Mouse (Mus musculus): Measurements from ENCODE around the gene Sdad1.

Gene Sdad1

DNA sequence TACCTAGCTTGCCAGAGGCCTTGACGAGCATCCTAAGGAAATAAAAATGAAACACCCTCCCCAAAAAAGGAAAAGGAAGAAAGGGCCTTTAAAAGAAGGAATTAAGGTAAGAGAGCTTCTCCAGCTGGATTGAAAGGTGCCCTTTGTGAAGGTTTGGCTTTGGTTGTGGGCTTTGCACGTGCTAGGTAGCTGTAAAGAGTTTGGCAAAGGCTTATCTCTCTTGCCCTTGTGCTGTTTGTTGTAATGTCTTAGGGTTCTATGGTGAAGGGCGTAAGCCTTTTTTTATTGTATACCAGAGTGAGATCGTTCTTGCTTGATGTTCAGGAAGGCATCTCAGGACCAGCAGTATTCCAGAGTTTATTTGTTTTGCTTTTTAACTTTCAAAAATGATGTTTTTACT is 30.3 kb upstream of the Sdad1 start:
- Histone ChIP-seq H3K4me1 (replicated peaks; ENCODE audit: low read depth, low read length) (no peaks in the 10 kb centered on the region), H3K36me3 (ENCODE audit: insufficient read depth, low read length) (no peaks in the 10 kb centered on the region), H3K4me3 (replicated peaks; ENCODE audit: low read length) (no peak overlapping the region), H3K27me3 (ENCODE audit: insufficient read depth, low read length) (peaks cover 15% of the 10 kb centered on the region), H3K9me3 (ENCODE audit: low read length) (no peaks in the 10 kb centered on the region)
- TF ChIP-seq NANOG (IDR thresholded peaks at IDR 0.05; ENCODE audit: borderline replicate concordance, low read length), result no peak
- no peak for TF ChIP-seq CTCF (conservative IDR thresholded peaks at IDR 0.05; ENCODE audit: low read length)
- no peak for TF ChIP-seq POU5F1 (IDR thresholded peaks at IDR 0.05; ENCODE audit: borderline replicate concordance, low read length)

DNA sequence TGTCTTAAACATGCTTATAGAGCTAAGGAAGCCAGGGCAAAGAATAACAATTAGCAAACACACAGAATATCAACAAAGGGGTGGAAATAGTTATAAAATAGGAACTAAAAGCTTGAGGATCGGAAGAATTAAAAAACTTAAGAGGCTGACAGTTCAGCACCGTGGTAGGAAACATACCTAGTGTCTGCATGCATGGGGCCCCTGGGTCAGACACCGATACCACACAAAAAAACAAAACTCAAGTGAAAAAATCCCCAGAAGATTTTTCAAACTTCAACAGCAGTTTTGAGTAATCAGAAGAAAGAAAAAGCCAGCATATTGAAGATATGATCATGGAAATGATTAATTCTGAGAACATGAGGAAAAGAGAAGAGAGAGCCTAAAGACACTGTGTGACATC is 26.5 kb upstream of the Sdad1 start:
- TF ChIP-seq POU5F1 (IDR thresholded peaks at IDR 0.05; ENCODE audit: borderline replicate concordance, low read length), result no peak
- TF ChIP-seq CTCF (conservative IDR thresholded peaks at IDR 0.05; ENCODE audit: low read length), result no peak
- TF ChIP-seq NANOG (IDR thresholded peaks at IDR 0.05; ENCODE audit: borderline replicate concordance, low read length), result no peak
- Histone ChIP-seq H3K36me3 (ENCODE audit: insufficient read depth, low read length) (no peaks in the 10 kb centered on the region), H3K4me3 (replicated peaks; ENCODE audit: low read length) (no peak overlapping the region), H3K4me1 (replicated peaks; ENCODE audit: low read depth, low read length) (peaks cover 15% of the 10 kb centered on the region), H3K27me3 (ENCODE audit: insufficient read depth, low read length) (peaks cover 5% of the 10 kb centered on the region), H3K9me3 (ENCODE audit: low read length) (no peaks in the 10 kb centered on the region)

GRCm38 (mm10) chr5:92332359-92332840 is 22.1 kb upstream of the Sdad1 start:
- Histone ChIP-seq H3K9me3 (ENCODE audit: low read length) (no peaks in the 10 kb centered on the region), H3K36me3 (ENCODE audit: insufficient read depth, low read length) (no peaks in the 10 kb centered on the region), H3K4me3 (replicated peaks; ENCODE audit: low read length) (peak overlapping the region; percentile 20; the same call in 1 of the 2 replicates), H3K4me1 (replicated peaks; ENCODE audit: low read depth, low read length) (peaks cover 16% of the 10 kb centered on the region), H3K27me3 (ENCODE audit: insufficient read depth, low read length) (peaks cover 14% of the 10 kb centered on the region)
- no peak for TF ChIP-seq NANOG (IDR thresholded peaks at IDR 0.05; ENCODE audit: borderline replicate concordance, low read length)
- no peak for TF ChIP-seq POU5F1 (IDR thresholded peaks at IDR 0.05; ENCODE audit: borderline replicate concordance, low read length)
- TF ChIP-seq CTCF (conservative IDR thresholded peaks at IDR 0.05; ENCODE audit: low read length), result no peak

GRCm38 (mm10) chr5:92331635-92332338 is 21.5 kb upstream of the Sdad1 start, which contains the start of gene Art3:
Gene Art3 (plus strand): TSS chr5:92331827.
- Histone ChIP-seq H3K36me3 (ENCODE audit: insufficient read depth, low read length) (no peaks in the 10 kb centered on the region), H3K27me3 (ENCODE audit: insufficient read depth, low read length) (peaks cover 14% of the 10 kb centered on the region), H3K9me3 (ENCODE audit: low read length) (peaks cover 2% of the 10 kb centered on the region; the same call in 1 of the 2 replicates), H3K4me1 (replicated peaks; ENCODE audit: low read depth, low read length) (peaks cover 16% of the 10 kb centered on the region), H3K4me3 (replicated peaks; ENCODE audit: low read length) (peak within 1 kb of the TSS; percentile 20; the same call in 1 of the 2 replicates)
- TF ChIP-seq NANOG (IDR thresholded peaks at IDR 0.05; ENCODE audit: borderline replicate concordance, low read length) (no peak), CTCF (conservative IDR thresholded peaks at IDR 0.05; ENCODE audit: low read length) (no peak), POU5F1 (IDR thresholded peaks at IDR 0.05; ENCODE audit: borderline replicate concordance, low read length) (no peak)

GRCm38 (mm10) chr5:92331122-92331521 is 20.8 kb upstream of the Sdad1 start:
- TF ChIP-seq NANOG (IDR thresholded peaks at IDR 0.05; ENCODE audit: borderline replicate concordance, low read length) (no peak), CTCF (conservative IDR thresholded peaks at IDR 0.05; ENCODE audit: low read length) (no peak), POU5F1 (IDR thresholded peaks at IDR 0.05; ENCODE audit: borderline replicate concordance, low read length) (no peak)
- no peaks in the 10 kb centered on the region for H3K36me3 ChIP-seq (ENCODE audit: insufficient read depth, low read length)
- peaks cover 16% of the 10 kb centered on the region for H3K4me1 ChIP-seq (replicated peaks; ENCODE audit: low read depth, low read length)
- peaks cover 7% of the 10 kb centered on the region; the same call in 1 of the 2 replicates for H3K9me3 ChIP-seq (ENCODE audit: low read length)
- H3K27me3 ChIP-seq (ENCODE audit: insufficient read depth, low read length), result peaks cover 14% of the 10 kb centered on the region
- H3K4me3 ChIP-seq (replicated peaks; ENCODE audit: low read length), result no peak overlapping the region

- Histone ChIP-seq H3K27me3 (ENCODE audit: insufficient read depth, low read length) (peaks cover 14% of the 10 kb centered on the region), H3K36me3 (ENCODE audit: insufficient read depth, low read length) (no peaks in the 10 kb centered on the region), H3K4me1 (replicated peaks; ENCODE audit: low read depth, low read length) (peaks cover 20% of the 10 kb centered on the region), H3K9me3 (ENCODE audit: low read length) (peaks cover 7% of the 10 kb centered on the region; the same call in 1 of the 2 replicates), H3K4me3 (replicated peaks; ENCODE audit: low read length) (no peak within 1 kb of the TSS)
- no peak for TF ChIP-seq NANOG (IDR thresholded peaks at IDR 0.05; ENCODE audit: borderline replicate concordance, low read length)
- no peak for TF ChIP-seq CTCF (conservative IDR thresholded peaks at IDR 0.05; ENCODE audit: low read length)
- TF ChIP-seq POU5F1 (IDR thresholded peaks at IDR 0.05; ENCODE audit: borderline replicate concordance, low read length), result no peak
Observed at GRCm38 (mm10) chr5:92327929-92328328, 17.6 kb upstream of the Sdad1 start, which contains the start of gene Cxcl9. Gene Cxcl9 (minus strand): TSS chr5:92328079.

GRCm38 (mm10) chr5:92327367-92327766 is 17.1 kb upstream of the Sdad1 start:
- peaks cover 15% of the 10 kb centered on the region for H3K4me1 ChIP-seq (replicated peaks; ENCODE audit: low read depth, low read length)
- H3K9me3 ChIP-seq (ENCODE audit: low read length), result peaks cover 7% of the 10 kb centered on the region; the same call in 1 of the 2 replicates
- no peaks in the 10 kb centered on the region for H3K36me3 ChIP-seq (ENCODE audit: insufficient read depth, low read length)

DNA sequence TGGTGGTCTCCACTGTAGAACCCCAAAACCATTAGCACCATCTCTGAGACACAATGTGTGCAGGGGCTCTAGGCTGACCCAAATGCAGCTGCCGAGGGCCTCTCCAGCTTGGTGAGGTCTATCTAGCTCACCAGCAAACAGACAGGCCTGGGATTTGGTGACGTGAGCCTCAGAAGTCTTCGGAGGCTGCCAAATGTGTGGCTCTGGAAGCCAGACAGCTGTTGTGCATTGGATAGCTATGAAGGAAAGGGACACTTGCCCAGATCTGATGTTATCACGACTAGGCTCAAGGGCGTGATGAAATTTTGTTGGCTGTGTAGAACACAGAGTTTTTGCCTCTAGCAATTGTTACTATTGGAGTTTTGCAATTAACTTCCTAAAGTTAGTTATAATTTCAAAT is 13.0 kb upstream of the Sdad1 start:
- Histone ChIP-seq H3K27me3 (ENCODE audit: insufficient read depth, low read length) (0 out of 2 replicates have a peak, but pooled peaks cover 7% of the 10 kb centered on the region), H3K4me1 (replicated peaks; ENCODE audit: low read depth, low read length) (peaks cover 14% of the 10 kb centered on the region; the same call in 1 of the 2 replicates), H3K36me3 (ENCODE audit: insufficient read depth, low read length) (no peaks in the 10 kb centered on the region), H3K9me3 (ENCODE audit: low read length) (peaks cover 7% of the 10 kb centered on the region; the same call in 1 of the 2 replicates), H3K4me3 (replicated peaks; ENCODE audit: low read length) (no peak overlapping the region)
- no peak for TF ChIP-seq NANOG (IDR thresholded peaks at IDR 0.05; ENCODE audit: borderline replicate concordance, low read length)
- no peak for TF ChIP-seq POU5F1 (IDR thresholded peaks at IDR 0.05; ENCODE audit: borderline replicate concordance, low read length)
- no peak for TF ChIP-seq CTCF (conservative IDR thresholded peaks at IDR 0.05; ENCODE audit: low read length)

More at GRCm38 (mm10) chr5:92327367-92327766, 17.1 kb upstream of the Sdad1 start:
- TF ChIP-seq NANOG (IDR thresholded peaks at IDR 0.05; ENCODE audit: borderline replicate concordance, low read length) (no peak), CTCF (conservative IDR thresholded peaks at IDR 0.05; ENCODE audit: low read length) (no peak), POU5F1 (IDR thresholded peaks at IDR 0.05; ENCODE audit: borderline replicate concordance, low read length) (no peak)
- Histone ChIP-seq H3K27me3 (ENCODE audit: insufficient read depth, low read length) (peaks cover 14% of the 10 kb centered on the region), H3K4me3 (replicated peaks; ENCODE audit: low read length) (no peak overlapping the region)

Measured in E14TG2a.4 (cell line).